Mouse (Mus musculus) testis, adult 2 months (tissue): ENCODE measurements around the gene Plac9a. TPM values are rescaled to one million over a fixed set of nuclear protein-coding genes. Genes with fewer than 3 reads are reported as not detected.

Source experiments
- H3K27ac ChIP-seq: fragments of 200-500 bp; 2 replicates; pipeline ENCODE4 v1.5.1; 2012; ENCODE audit warnings: low read depth, low read length; ENCODE audit not compliant: control insufficient read depth, insufficient read depth
- H3K27me3 ChIP-seq: fragments of 200-500 bp; 2 replicates; pipeline ENCODE4 v1.6.1; 2012; ENCODE audit warnings: mild to moderate bottlenecking, low read length, moderate library complexity; ENCODE audit not compliant: control insufficient read depth, insufficient read depth
- H3K36me3 ChIP-seq: fragments of 200-500 bp; 2 replicates; pipeline ENCODE4 v1.6.1; 2012; ENCODE audit warnings: mild to moderate bottlenecking, low read length; ENCODE audit not compliant: control insufficient read depth, insufficient read depth
- H3K4me1 ChIP-seq: fragments of 200-500 bp; 2 replicates; pipeline ENCODE4 v1.6.1; 2012; ENCODE audit warnings: low read length; ENCODE audit not compliant: control insufficient read depth, insufficient read depth
- H3K4me3 ChIP-seq: fragments of 200-500 bp; 2 replicates; pipeline ENCODE4 v1.5.1; 2012; ENCODE audit warnings: low read depth, mild to moderate bottlenecking, low read length, moderate library complexity, mixed read lengths; ENCODE audit not compliant: control insufficient read depth
- CTCF ChIP-seq: fragments of 200-500 bp; IDR thresholded peaks from 2 replicates; pipeline ENCODE4 v1.5.1; 2012; ENCODE audit warnings: low read depth, mild to moderate bottlenecking, inconsistent platforms, low read length, moderate library complexity; ENCODE audit not compliant: control insufficient read depth, insufficient read depth, insufficient replicate concordance
- POLR2A ChIP-seq: fragments of 200-500 bp; IDR thresholded peaks from 2 replicates; pipeline ENCODE4 v1.6.1; 2012; ENCODE audit warnings: low read depth, mild to moderate bottlenecking, inconsistent platforms, low read length, moderate library complexity; ENCODE audit not compliant: control insufficient read depth
- polyA plus RNA-seq: library from polyadenylated mRNA; depleted of rRNA; stranded (reverse); fragments of >200 nt; gene quantifications from 2 replicates; pipeline ENCODE4 v1.2.3, GENCODE M21; 2012

The Plac9a gene
- polyA plus RNA-seq, 1 experiment = 1.9 TPM

DNA sequence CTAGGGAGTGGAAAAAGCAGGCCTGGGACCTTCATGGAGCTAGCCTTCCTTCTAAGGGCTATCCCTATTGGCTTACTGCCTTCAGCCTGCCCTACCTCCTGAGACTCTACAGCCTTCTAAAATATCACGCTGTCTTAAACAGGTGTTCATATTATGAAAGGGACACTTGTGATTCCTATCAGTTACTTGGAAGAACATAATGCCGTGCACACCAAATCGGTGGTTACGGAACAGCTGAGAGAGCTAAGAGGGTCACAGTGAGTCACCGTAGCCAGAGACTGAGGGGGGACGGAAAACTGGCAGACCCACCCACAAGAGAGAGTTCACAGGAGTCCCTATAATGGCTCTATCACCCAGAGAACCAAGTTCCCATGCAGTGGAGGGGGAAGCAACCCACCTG lies 36.5 kb downstream of the Plac9a start:
- Histone ChIP-seq H3K27ac (peak overlapping the region; percentile 5; the same call in 1 of the 2 replicates), H3K27me3 (no peaks in the 10 kb centered on the region), H3K4me3 (no peak overlapping the region), H3K36me3 (no peaks in the 10 kb centered on the region), H3K4me1 (peaks cover 20% of the 10 kb centered on the region)
- TF ChIP-seq CTCF (no peak), POLR2A (no peak)

DNA sequence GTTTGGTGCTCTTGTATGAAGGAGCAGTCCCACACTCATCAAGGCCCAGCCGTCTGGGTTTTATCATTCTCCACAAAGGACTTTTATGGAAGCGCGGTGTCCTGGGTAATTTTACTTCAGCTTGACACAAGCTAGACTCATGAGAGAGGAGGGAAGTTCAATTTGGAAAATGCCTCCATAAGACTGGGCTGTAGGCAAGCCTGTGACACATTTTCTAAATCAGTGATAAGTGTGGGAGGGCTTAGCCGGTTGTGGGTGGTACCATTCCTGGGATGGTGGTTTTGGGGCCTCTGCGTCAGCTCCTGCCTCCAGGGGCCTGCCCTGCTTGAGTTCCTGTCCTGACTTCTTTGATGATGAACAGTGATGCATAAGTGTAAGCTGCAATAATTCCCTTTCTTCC lies 37.6 kb downstream of the Plac9a start:
- no peaks in the 10 kb centered on the region for H3K27me3 ChIP-seq
- no peak overlapping the region for H3K27ac ChIP-seq
- H3K36me3 ChIP-seq = no peaks in the 10 kb centered on the region

GRCm38 (mm10) chr14:25863721-25864120 lies 39.2 kb downstream of the Plac9a start:
- no peaks in the 10 kb centered on the region for H3K27me3 ChIP-seq
- no peak overlapping the region for H3K27ac ChIP-seq
- no peaks in the 10 kb centered on the region for H3K36me3 ChIP-seq
- no peak for TF ChIP-seq POLR2A
- TF ChIP-seq CTCF = no peak
- H3K4me3 ChIP-seq = no peak overlapping the region
- H3K4me1 ChIP-seq = peaks cover 11% of the 10 kb centered on the region

More for the DNA sequence above, 37.6 kb downstream of the Plac9a start:
- TF ChIP-seq CTCF (no peak), POLR2A (no peak)
- Histone ChIP-seq H3K4me1 (peaks cover 20% of the 10 kb centered on the region), H3K4me3 (no peak overlapping the region)

- Histone ChIP-seq H3K27ac (no peak overlapping the region), H3K27me3 (no peaks in the 10 kb centered on the region), H3K4me1 (peaks cover 2% of the 10 kb centered on the region; the same call in 1 of the 2 replicates), H3K36me3 (no peaks in the 10 kb centered on the region), H3K4me3 (no peak overlapping the region)
- TF ChIP-seq CTCF = no peak
- no peak for TF ChIP-seq POLR2A
These were observed 40.9 kb downstream of the Plac9a start for GRCm38 (mm10) chr14:25861771-25862530.

DNA sequence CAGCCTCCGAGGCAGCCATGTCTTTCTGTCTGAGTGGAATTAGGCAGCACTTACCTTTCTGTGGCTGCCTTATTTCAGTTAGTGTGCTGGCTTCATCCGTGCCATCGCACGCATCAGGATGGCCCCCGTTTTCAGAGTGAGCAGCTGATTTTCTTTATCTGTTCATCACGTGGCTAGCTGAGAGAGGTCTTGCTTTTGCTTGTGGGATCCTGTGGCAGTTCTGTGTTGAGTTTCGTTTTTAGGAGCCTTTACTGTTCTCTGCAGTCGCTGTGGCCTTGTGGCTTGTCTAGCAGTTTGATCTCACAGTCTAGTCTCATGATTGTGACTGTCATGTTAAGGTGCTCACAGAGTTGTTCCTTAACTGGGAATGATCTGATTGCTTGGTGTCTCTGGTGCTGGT lies 45.0 kb downstream of the Plac9a start:
- Histone ChIP-seq H3K27me3 (no peaks in the 10 kb centered on the region), H3K36me3 (no peaks in the 10 kb centered on the region), H3K4me1 (no peaks in the 10 kb centered on the region; the same call in 1 of the 2 replicates), H3K4me3 (no peak overlapping the region), H3K27ac (no peak overlapping the region)
- TF ChIP-seq POLR2A = no peak
- TF ChIP-seq CTCF = no peak

DNA sequence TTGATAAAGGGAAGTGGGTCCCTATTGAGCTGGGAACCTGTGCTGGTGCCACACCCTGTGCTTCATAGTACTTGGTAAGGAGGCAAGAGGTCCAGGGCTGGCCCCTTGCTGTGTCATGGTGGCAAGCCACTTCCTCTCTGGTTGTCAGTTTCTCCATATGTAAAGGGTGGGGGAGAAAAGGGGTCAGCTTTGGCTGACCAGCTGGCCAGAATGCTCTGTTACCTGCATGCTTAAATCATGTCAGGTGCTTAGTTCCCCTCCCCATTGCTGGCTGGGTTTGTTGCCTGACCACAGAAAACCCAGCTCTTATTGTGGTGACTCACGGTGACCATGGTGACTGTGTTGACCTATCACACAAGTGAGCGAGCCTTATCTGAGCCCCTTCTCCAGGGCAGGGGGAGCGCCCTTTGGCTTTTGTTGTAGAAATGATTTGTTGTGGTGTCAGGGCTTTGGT lies 45.7 kb downstream of the Plac9a start:
- Histone ChIP-seq H3K27ac (no peak overlapping the region), H3K4me3 (no peak overlapping the region), H3K4me1 (peaks cover 2% of the 10 kb centered on the region; the same call in 1 of the 2 replicates), H3K36me3 (no peaks in the 10 kb centered on the region), H3K27me3 (no peaks in the 10 kb centered on the region)
- no peak for TF ChIP-seq POLR2A
- no peak for TF ChIP-seq CTCF

GRCm38 (mm10) chr14:25855241-25855885 lies 47.5 kb downstream of the Plac9a start:
- Histone ChIP-seq H3K27me3 (no peaks in the 10 kb centered on the region), H3K4me1 (peaks cover 2% of the 10 kb centered on the region; the same call in 1 of the 2 replicates), H3K36me3 (no peaks in the 10 kb centered on the region), H3K4me3 (no peak overlapping the region), H3K27ac (no peak overlapping the region)
- TF ChIP-seq CTCF (no peak), POLR2A (no peak)
